Mouse (Mus musculus) stomach, postnatal 0 days (tissue): ENCODE results near the gene Hpse2.

ENCODE experiments used
- CTCF ChIP-seq: IDR thresholded peaks from 2 replicates; pipeline ENCODE4 v1.5.1; 2016; ENCODE audit warnings: antibody characterized with exemption, low read depth, mild to moderate bottlenecking, moderate library complexity
- EP300 ChIP-seq: optimal IDR thresholded peaks from 2 replicates; pipeline ENCODE3; 2016; ENCODE audit warnings: antibody characterized with exemption

GRCm38 (mm10) chr19:42777801-42778200, 610.4 kb downstream of the Hpse2 start:
- peak; percentile 48 for TF ChIP-seq CTCF
- TF ChIP-seq EP300: no peak
